Mouse (Mus musculus) embryonic facial prominence, embryonic 12.5 days (tissue): ENCODE data around the gene Vps26b. TPM values are rescaled to one million over a fixed set of nuclear protein-coding genes. Genes with fewer than 3 reads are reported as not detected.

Source experiments
- ATAC-seq: fragments of 200-750 bp; cut with Nextera tagmentation; 2 replicates; pipeline ENCODE4 v1.8.0; 2017; ENCODE audit not compliant: insufficient number of reproducible peaks, insufficient read depth, low FRiP score, low TSS enrichment
- H3K27ac ChIP-seq: fragments of 300-500 bp; sonication (generic); 2 replicates; pipeline ENCODE4 v1.5.1; 2016; ENCODE audit warnings: mild to moderate bottlenecking
- H3K27me3 ChIP-seq: fragments of 300-500 bp; sonication (generic); 2 replicates; pipeline ENCODE4 v1.6.1; 2016; ENCODE audit warnings: mild to moderate bottlenecking, moderate library complexity
- H3K36me3 ChIP-seq: fragments of 300-500 bp; sonication (generic); 2 replicates; pipeline ENCODE4 v1.6.1; 2016; ENCODE audit warnings: mild to moderate bottlenecking
- H3K4me1 ChIP-seq: fragments of 300-500 bp; sonication (generic); 2 replicates; pipeline ENCODE4 v1.6.1; 2016
- H3K4me2 ChIP-seq: fragments of 300-500 bp; sonication (generic); replicated peaks from 2 replicates; pipeline ENCODE4 v1.6.1; 2016; ENCODE audit warnings: mild to moderate bottlenecking, moderate library complexity
- H3K4me3 ChIP-seq: fragments of 300-500 bp; sonication (generic); 2 replicates; pipeline ENCODE4 v1.5.1; 2016; ENCODE audit warnings: mild to moderate bottlenecking
- H3K9ac ChIP-seq: fragments of 300-500 bp; sonication (generic); 2 replicates; pipeline ENCODE4 v1.6.1; 2016; ENCODE audit warnings: mild to moderate bottlenecking, moderate library complexity
- H3K9me3 ChIP-seq: fragments of 300-500 bp; sonication (generic); 2 replicates; pipeline ENCODE4 v1.6.1; 2016; ENCODE audit warnings: mild to moderate bottlenecking, moderate library complexity
- WGBS: fragments of 180-500 bp; shearing (Covaris S2); methylation state at CpG from one replicate; pipeline ENCODE4 v1.1.7; 2016; 5-methylcytosine and 5-hydroxymethylcytosine counted together
- polyA plus RNA-seq: library from polyadenylated mRNA; unstranded; fragments of >200 nt; fragmentation: Nextera tagmentation; extraction: Ambion mirVana; gene quantifications from 2 replicates; pipeline ENCODE4 v1.2.1, GENCODE M21; 2016

Vps26b gene
- 47.6 and 49.3 TPM in 2 replicates for polyA plus RNA-seq

DNA sequence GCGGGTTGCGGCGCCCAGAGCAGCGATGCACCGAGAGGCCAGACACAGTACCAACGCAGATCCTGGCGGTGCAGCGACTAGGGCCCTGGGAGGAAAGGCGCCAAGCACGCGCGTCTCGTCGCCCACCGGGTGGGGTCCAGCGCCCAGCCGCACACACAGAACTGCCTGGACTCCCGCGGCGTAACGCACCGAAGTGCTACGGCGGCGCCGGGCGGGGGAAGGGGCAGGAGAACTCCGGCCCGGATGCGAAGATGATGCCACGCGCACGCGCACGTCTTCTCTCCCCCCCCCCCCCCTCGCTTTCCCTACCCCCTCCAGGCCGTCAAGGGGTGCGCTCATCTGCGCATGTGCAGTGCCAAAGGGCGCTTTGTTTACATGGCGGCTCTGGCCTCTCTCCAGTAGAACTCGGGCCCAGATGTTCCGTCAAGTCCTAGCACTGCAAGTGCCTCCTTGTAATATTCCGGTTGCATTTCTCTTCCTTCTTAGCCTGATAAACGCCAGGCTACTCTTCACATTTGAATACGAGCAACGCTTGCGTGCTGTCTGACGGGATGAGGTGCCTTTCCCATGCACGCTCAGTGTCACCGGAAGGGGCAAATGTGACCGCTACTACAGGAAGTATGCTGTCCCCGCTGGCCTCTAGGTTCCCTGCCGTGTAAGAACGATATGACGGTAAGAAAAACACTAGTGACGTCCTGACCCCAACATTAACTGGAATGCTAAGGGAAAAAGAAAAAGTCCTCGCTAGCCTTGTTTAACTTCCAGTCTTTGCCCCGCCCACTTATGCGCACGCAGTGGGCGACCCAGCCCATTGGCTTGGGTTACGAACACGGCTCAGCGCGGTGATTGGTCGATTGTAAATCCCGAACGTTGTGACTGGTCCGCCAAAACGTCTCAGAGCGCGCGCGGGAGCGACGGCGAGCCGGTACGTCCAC, at the start of gene Vps26b, which contains the start of gene Ncapd3:
Gene Vps26b (minus strand): TSS at position 238 of the 935 bp plus-strand sequence.
Gene Ncapd3 (plus strand): TSS at position 348 of the 935 bp plus-strand sequence.
- Histone ChIP-seq H3K36me3 (no peaks in the 10 kb centered on the region), H3K4me3 (peak within 1 kb of the TSS; percentile 98), H3K9me3 (no peaks in the 10 kb centered on the region), H3K9ac (peak within 1 kb of the TSS; percentile 95), H3K27ac (peak within 1 kb of the TSS; percentile 90), H3K4me2 (peak within 1 kb of the TSS; percentile 88), H3K27me3 (no peaks in the 10 kb centered on the region), H3K4me1 (peaks cover 39% of the 10 kb centered on the region)
- ATAC-seq, result peak; percentile 93
- WGBS, result under 1% methylated on average over 67 of the region's 80 CpGs

DNA sequence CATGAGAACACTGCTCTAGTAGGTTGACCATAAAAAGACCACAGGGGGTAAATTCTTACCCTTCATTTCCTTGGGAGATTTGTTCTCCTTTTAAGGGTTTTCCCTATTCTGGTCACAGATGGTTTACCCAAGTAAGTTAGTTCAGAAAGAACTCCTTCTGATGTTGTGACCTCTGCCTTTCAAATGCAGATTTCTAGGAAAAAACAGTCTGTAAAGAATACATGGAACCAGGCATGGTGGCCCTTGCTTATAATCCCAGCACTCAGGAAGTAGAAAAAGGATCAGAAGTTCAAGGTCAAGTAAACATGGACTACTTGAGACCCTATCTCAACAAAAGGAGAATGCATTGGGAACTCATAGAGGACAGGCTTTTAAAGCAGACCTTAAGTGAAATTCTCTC, 45.9 kb upstream of the Vps26b start:
- no peaks in the 10 kb centered on the region for H3K4me1 ChIP-seq
- H3K27ac ChIP-seq, result no peak overlapping the region
- H3K27me3 ChIP-seq, result no peaks in the 10 kb centered on the region
- H3K4me2 ChIP-seq, result no peak overlapping the region
- H3K36me3 ChIP-seq, result peaks cover 37% of the 10 kb centered on the region
- no peak overlapping the region for H3K4me3 ChIP-seq
- ATAC-seq, result no peak
- H3K9ac ChIP-seq, result no peak overlapping the region
- no peaks in the 10 kb centered on the region for H3K9me3 ChIP-seq

DNA sequence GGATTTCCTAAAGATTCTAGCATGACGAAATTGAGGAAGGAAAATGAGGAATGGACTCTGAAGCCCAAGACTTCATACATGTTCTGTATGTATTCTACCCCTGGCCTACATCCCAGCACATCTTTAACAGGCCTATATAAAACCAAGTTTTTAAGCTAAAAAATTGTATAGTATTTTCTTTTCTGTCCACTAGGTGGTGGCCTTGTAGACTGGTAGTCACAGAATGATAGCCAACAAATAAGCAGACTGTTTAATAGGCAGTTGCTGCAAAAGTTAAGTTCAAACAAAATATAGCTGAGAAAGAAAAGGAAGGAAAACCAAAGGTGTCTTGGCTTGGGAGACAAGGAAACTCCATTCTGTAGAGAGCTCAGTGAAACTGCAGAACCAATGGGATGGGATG, 44.8 kb upstream of the Vps26b start:
- Histone ChIP-seq H3K27me3 (no peaks in the 10 kb centered on the region), H3K9ac (no peak overlapping the region), H3K4me3 (no peak overlapping the region), H3K4me1 (no peaks in the 10 kb centered on the region), H3K36me3 (peaks cover 38% of the 10 kb centered on the region), H3K4me2 (no peak overlapping the region), H3K27ac (no peak overlapping the region), H3K9me3 (0 out of 2 replicates have a peak, but pooled peaks cover 3% of the 10 kb centered on the region)
- 77% methylated on average over 1 of the region's 1 CpGs for WGBS
- no peak for ATAC-seq

DNA sequence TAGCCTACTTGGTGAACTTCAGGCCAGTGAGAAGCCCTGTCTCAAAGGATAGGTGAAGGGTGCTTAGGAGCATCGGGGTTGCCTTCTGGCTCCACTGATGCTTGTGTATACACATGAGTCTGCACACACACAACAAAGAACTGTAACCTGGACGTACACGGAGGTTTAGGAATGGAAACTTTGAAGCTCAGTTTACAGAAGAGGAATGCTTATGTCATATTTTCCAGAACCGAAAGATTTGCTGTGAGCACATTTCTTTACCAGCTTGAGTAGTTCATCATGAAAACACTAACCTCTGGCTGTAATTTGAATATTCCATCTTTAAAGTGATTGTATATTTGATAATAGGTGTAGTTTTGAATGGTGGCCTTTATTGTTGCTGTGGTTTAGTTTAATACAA, 41.0 kb upstream of the Vps26b start:
- no peak for ATAC-seq
- WGBS, result 88% methylated on average over 4 of the region's 4 CpGs
- Histone ChIP-seq H3K4me3 (no peak overlapping the region), H3K27me3 (no peaks in the 10 kb centered on the region), H3K4me1 (no peaks in the 10 kb centered on the region), H3K36me3 (peaks cover 60% of the 10 kb centered on the region), H3K4me2 (no peak overlapping the region), H3K9me3 (0 out of 2 replicates have a peak, but pooled peaks cover 3% of the 10 kb centered on the region), H3K9ac (no peak overlapping the region), H3K27ac (no peak overlapping the region)

DNA sequence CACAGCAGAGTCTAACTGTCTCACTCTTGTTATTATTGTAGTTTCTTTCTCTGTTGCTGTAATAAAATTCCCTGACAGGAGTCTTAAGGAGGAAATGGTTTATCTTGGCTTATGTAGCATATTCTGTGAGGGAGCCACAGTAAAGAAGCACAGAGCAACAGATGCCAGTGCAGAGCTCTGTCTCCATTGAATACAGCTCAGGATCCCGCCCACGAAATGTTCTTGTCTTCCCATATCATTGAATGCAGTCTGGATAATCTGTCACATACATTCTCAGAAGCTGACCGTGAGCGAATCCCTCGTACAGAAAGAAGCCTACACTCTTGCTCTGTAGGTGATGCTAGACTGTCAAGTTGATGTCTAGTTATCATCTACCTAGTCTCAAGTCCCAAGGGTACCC, 28.5 kb upstream of the Vps26b start:
- H3K27ac ChIP-seq, result no peak overlapping the region
- H3K9me3 ChIP-seq, result no peaks in the 10 kb centered on the region
- H3K36me3 ChIP-seq, result peaks cover 73% of the 10 kb centered on the region
- no peak for ATAC-seq
- no peak overlapping the region for H3K4me2 ChIP-seq
- no peaks in the 10 kb centered on the region for H3K27me3 ChIP-seq
- no peaks in the 10 kb centered on the region for H3K4me1 ChIP-seq
- no peak overlapping the region for H3K9ac ChIP-seq
- 96% methylated on average over 5 of the region's 5 CpGs for WGBS
- H3K4me3 ChIP-seq, result no peak overlapping the region

DNA sequence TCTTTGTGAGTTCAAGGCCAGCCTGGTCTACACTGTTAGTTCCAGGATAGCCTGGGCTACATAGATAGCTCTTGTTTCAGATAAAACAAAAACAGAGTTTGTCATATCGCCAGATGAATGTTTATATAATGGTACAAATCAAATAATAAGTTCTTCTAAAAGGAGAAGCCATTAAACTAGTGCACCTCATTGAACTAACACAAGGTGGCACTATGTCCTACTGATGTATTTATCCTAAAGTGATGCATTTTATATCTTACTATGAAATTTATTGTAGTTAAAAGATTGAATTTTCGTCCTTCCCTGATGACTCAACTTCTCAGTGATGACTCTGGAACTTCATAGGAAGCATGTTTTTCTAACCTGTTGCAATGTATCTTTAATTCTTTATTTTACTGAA, 19.6 kb upstream of the Vps26b start:
- Histone ChIP-seq H3K4me3 (no peak overlapping the region), H3K9me3 (no peaks in the 10 kb centered on the region), H3K36me3 (peaks cover 70% of the 10 kb centered on the region), H3K9ac (no peak overlapping the region), H3K27ac (no peak overlapping the region), H3K4me1 (no peaks in the 10 kb centered on the region), H3K27me3 (no peaks in the 10 kb centered on the region), H3K4me2 (no peak overlapping the region)
- ATAC-seq, result no peak
- WGBS, result 91% methylated on average over 2 of the region's 2 CpGs

DNA sequence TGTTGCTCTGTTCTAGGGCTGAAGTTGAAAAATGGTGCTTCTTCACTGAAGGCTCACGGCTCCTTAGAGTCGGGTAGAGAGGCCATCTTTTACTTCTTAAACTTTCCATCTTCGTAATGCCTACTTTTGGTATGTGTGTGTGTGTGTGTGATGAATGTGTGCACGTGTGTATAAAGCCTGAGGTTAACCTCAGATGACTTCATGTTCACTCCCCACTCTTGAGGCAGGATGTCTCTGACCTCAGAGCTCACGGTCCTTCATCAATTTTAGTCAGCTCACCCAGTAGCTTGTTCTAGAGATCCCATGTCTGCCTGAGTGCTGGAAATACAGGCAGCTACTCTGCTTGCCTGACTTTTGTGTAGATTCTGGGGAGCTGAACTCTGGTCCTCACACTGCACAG, 14.0 kb upstream of the Vps26b start:
- no peaks in the 10 kb centered on the region for H3K9me3 ChIP-seq
- H3K4me2 ChIP-seq, result no peak overlapping the region
- no peaks in the 10 kb centered on the region for H3K27me3 ChIP-seq
- 88% methylated on average over 5 of the region's 5 CpGs for WGBS
- no peaks in the 10 kb centered on the region for H3K4me1 ChIP-seq
- no peak for ATAC-seq
- H3K36me3 ChIP-seq, result peaks cover 81% of the 10 kb centered on the region
- no peak overlapping the region for H3K27ac ChIP-seq
- no peak overlapping the region for H3K9ac ChIP-seq
- no peak overlapping the region for H3K4me3 ChIP-seq

DNA sequence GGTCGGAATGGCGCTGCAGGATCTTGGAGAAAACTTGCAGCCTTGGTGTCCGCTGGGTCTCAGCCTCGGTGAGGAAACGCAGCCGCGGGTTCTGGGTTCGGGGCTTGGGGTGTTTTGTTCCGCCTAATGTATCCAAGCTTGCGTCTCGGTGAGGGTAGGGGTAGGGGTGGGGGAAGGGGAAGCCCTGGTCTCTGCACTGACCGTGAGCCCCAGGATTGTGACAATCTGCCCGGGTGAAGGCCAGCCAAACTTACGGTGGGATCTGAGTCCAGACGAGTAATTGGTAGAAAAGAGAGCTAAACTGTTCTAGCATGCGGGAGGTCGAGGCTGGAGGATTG, 867 bp upstream of the Vps26b start:
- WGBS, result under 1% methylated on average over 17 of the region's 17 CpGs
- ATAC-seq, result no peak
- H3K27me3 ChIP-seq, result no peaks in the 10 kb centered on the region
- 0 out of 2 replicates have a peak overlapping the region, but pooled peaks have one; percentile 90 for H3K27ac ChIP-seq
- peaks cover 39% of the 10 kb centered on the region for H3K4me1 ChIP-seq
- H3K4me3 ChIP-seq, result peak overlapping the region; percentile 98
- no peaks in the 10 kb centered on the region for H3K36me3 ChIP-seq
- peak overlapping the region; percentile 88 for H3K4me2 ChIP-seq
- H3K9ac ChIP-seq, result peak overlapping the region; percentile 70
- no peaks in the 10 kb centered on the region for H3K9me3 ChIP-seq

DNA sequence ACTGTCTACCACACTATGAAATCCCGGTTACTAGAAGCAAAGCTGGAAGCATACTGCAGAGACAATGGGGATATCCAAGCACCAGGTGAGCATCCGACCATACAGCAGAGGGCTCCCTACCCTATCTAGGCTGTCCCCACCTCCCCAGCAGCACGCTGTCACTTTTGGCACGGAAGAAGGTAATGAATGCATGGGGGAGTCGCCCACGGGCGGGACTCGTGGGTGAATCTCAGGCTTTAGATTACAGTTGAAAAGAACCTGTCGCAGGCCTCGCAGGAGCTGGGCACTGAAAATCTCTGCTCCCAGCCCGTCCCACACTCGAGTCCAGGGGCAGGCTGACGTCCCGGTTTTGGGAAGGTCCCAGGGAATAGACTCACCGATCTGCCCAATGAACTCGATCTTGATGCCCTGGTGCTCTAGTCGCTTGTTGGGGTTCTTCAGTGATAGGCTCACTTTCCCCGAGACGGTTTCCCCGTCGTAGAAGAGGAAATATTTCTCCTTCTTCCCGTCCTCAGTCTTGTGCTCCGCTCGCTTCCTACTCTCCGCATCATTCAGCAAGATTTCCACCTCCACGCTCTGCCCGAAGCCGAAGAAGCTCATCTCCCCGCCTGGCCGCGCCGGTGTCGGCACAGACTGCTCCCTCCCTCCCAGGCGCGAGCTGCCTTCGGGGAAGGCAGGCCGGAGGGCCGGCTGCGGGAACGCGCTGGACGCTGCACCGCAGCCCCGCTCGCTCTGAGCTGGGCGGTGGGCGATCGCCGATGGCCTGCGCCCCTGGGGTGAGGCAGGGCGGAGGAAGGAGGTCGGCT, 640 bp downstream of the Vps26b start:
- peak overlapping the region; percentile 90 for H3K27ac ChIP-seq
- H3K4me2 ChIP-seq, result peak overlapping the region; percentile 88
- ATAC-seq, result peak; percentile 12
- peak overlapping the region; percentile 98 for H3K4me3 ChIP-seq
- H3K36me3 ChIP-seq, result 0 out of 2 replicates have a peak, but pooled peaks cover 3% of the 10 kb centered on the region
- under 1% methylated on average over 52 of the region's 52 CpGs for WGBS
- H3K4me1 ChIP-seq, result peaks cover 39% of the 10 kb centered on the region
- no peaks in the 10 kb centered on the region for H3K9me3 ChIP-seq
- H3K9ac ChIP-seq, result peak overlapping the region; percentile 95
- H3K27me3 ChIP-seq, result no peaks in the 10 kb centered on the region

DNA sequence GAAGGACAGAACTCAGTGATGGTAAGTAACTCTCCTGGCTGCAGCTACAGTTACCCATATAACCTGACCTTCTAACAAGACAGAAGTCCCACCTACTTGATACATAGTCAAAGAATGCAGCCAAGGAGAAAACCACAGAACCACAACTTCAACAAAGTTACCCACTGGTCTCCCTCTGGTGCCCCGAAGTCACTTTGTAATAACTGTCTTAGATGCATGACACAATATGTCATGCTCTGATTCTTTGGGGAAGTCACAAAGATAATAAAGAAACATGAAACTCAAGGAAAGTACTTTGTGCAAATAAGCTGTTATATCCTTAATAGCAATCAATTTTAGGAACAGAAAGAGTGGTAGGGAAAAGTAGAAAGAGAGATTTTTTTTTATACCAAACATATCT, 3.2 kb downstream of the Vps26b start:
- H3K36me3 ChIP-seq, result 0 out of 2 replicates have a peak, but pooled peaks cover 6% of the 10 kb centered on the region
- no peak overlapping the region for H3K9ac ChIP-seq

DNA sequence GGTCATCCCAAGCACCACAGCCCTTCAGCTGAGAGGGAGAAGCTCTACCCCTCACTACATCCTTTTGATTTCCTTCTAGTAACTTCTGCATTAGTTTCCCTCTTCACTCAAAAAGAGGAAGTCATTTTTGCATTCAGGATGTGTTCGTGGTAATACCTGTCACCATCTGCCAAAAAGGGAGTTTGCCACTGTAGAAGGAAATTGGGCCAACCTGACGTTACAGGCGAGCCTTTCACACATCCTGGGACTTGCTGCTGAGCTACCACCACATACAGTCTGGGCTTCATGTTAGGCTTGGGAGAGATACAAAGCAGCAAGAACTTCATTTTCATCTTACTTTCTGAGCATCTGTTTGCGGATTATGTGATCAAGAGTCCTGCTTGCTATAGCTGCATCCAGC, 6.2 kb downstream of the Vps26b start:
- Histone ChIP-seq H3K4me3 (no peak overlapping the region), H3K9me3 (no peaks in the 10 kb centered on the region), H3K36me3 (peaks cover 12% of the 10 kb centered on the region), H3K27ac (no peak overlapping the region), H3K4me1 (peaks cover 21% of the 10 kb centered on the region), H3K27me3 (no peaks in the 10 kb centered on the region), H3K4me2 (no peak overlapping the region), H3K9ac (no peak overlapping the region)
- WGBS, result 87% methylated on average over 4 of the region's 4 CpGs
- no peak for ATAC-seq

More for the DNA sequence above, 3.2 kb downstream of the Vps26b start:
- Histone ChIP-seq H3K4me2 (no peak overlapping the region; the same call in 1 of the 2 replicates), H3K27ac (no peak overlapping the region), H3K4me1 (peaks cover 30% of the 10 kb centered on the region), H3K9me3 (no peaks in the 10 kb centered on the region), H3K27me3 (no peaks in the 10 kb centered on the region), H3K4me3 (no peak overlapping the region)
- no peak for ATAC-seq
- 88% methylated on average over 1 of the region's 1 CpGs for WGBS
